ENCODE assay signal across 21 mouse cellular contexts in the genomic region with DNA sequence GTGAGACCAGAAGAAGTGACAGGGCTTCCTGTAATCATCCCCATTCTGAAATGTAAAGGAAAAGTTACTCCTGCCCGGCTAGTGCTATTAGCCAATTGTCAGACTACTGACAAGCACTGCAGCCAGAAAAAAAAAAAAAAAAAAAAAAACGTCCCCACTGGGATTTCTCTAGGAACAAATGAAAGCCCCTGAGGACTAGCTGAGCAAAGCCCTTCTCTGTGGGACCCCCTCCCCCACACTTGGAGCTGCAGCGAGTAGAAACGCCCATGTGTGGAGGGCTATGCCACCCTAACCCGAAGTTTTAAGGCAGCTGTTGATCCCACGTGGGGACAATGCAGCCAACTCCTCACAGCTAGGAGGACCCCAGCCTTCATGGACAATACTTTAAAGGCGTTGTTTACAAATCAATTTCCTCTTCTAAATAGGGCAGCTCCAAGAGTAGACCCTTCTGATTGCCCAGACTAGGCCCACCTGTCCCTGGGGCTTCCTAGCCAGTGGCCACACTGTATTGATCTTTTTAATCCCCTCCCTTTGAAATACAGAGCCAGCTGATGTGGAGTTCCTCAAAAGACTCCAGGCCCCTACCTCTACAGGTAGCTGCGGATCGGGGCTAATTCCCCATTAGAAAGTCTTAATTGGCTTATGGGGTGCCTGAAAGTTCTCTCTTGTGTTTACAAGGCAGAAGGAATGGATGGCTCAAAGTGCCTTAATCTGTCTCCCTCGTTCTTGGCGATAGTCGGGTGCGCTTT. TPM values are rescaled to one million over a fixed set of nuclear protein-coding genes. Genes with fewer than 3 reads are reported as not detected.
DNase-seq lines count a peak whose midpoint lies in the region; ATAC-seq and TF ChIP-seq lines count a peak whose summit lies in the region.
"Had no signal": no experiment of that assay in that cellular context is flagged by ENCODE, and none has a peak within 500 bp of the region (broad histone marks: within the 10 kb centered on the region; RNA-seq: fewer than 3 reads in every experiment).

No protein-coding gene starts in this region.

- no peak for ATAC-seq in forebrain, embryonic 14.5 days
- ATAC-seq in hindbrain, embryonic 12.5 days (ENCODE audit: low FRiP score), result no peak
- ATAC-seq in hindbrain, embryonic 14.5 days (ENCODE audit: low FRiP score), result no peak
- peak; percentile 13; the same call in 1 of the 2 replicates for ATAC-seq in midbrain, embryonic 13.5 days
- ATAC-seq in intestine, postnatal 0 days, result no peak

- peaks cover 2% of the 10 kb centered on the region; the same call in 1 of the 2 replicates for H3K9me3 ChIP-seq in forebrain, embryonic 10.5 days
- no peaks in the 10 kb centered on the region for H3K9me3 ChIP-seq in forebrain, embryonic 14.5 days (replicated peaks; ENCODE audit: control insufficient read depth, low read length)
- no peaks in the 10 kb centered on the region; the same call in 1 of the 2 replicates for H3K9me3 ChIP-seq in hindbrain, embryonic 12.5 days (replicated peaks)
- no peaks in the 10 kb centered on the region for H3K9me3 ChIP-seq in hindbrain, embryonic 14.5 days (ENCODE audit: control insufficient read depth, low read length)
- H3K9me3 ChIP-seq in CH12.LX (replicated peaks; ENCODE audit: low read length), result peaks cover 9% of the 10 kb centered on the region
- no peaks in the 10 kb centered on the region for H3K9me3 ChIP-seq in midbrain, embryonic 13.5 days
- no peaks in the 10 kb centered on the region for H3K9me3 ChIP-seq in intestine, postnatal 0 days (ENCODE audit: control insufficient read depth)
- H3K9me3 ChIP-seq: lung, embryonic 15.5 days had no signal

- H3K36me3 ChIP-seq in forebrain, embryonic 10.5 days (replicated peaks), result no peaks in the 10 kb centered on the region
- no peaks in the 10 kb centered on the region for H3K36me3 ChIP-seq in forebrain, embryonic 14.5 days (ENCODE audit: control insufficient read depth, insufficient read depth, low read length)
- H3K36me3 ChIP-seq in hindbrain, embryonic 12.5 days, result no peaks in the 10 kb centered on the region
- no peaks in the 10 kb centered on the region for H3K36me3 ChIP-seq in hindbrain, embryonic 14.5 days (replicated peaks; ENCODE audit: control insufficient read depth, insufficient read depth)
- H3K36me3 ChIP-seq in CH12.LX (replicated peaks in 1 of 2; ENCODE audit: control insufficient read depth in 1 of 2, insufficient read depth in 1 of 2, low read length in 1 of 2), result no peaks in the 10 kb centered on the region
- no peaks in the 10 kb centered on the region for H3K36me3 ChIP-seq in midbrain, embryonic 13.5 days
- no peaks in the 10 kb centered on the region for H3K36me3 ChIP-seq in intestine, postnatal 0 days (ENCODE audit: control insufficient read depth, insufficient read depth)
- H3K36me3 ChIP-seq: heart, embryonic 12.5 days; lung, embryonic 15.5 days had no signal

- peak; percentile 37 for DNase-seq in forebrain, embryonic 10.5 days (ENCODE audit: extremely low spot score, low spot score)
- no peak for DNase-seq in forebrain, embryonic 14.5 days (ENCODE audit: low spot score)
- no peak for DNase-seq in hindbrain, embryonic 14.5 days (ENCODE audit: low spot score)
- DNase-seq in CH12.LX (ENCODE audit: extremely low read depth), result no peak
- DNase-seq: adrenal gland, adult 2 months; cerebellum, adult 9-10 months; heart, postnatal 14 days; kidney, adult 2 months; kidney, postnatal 10 days; lung, postnatal 4 days; thymus, postnatal 14 days had no signal

- dilution Hi-C loops in CH12.LX (cut with MboI; ENCODE audit: extremely low pct_ligation_motif_present, extremely low pct_unique_long_range_greater_than_20kb, low sequenced_read_pairs), result no loop called here

- TF ChIP-seq POLR2A in CH12.LX (IDR thresholded peaks at IDR 0.05; ENCODE audit: low read depth, low read length), result no peak

- TF ChIP-seq RAD21 in CH12.LX (IDR thresholded peaks at IDR 0.05; ENCODE audit: low read depth, low read length), result no peak

- peaks cover 56% of the 10 kb centered on the region for H3K4me1 ChIP-seq in forebrain, embryonic 10.5 days
- H3K4me1 ChIP-seq in forebrain, embryonic 14.5 days (ENCODE audit: control insufficient read depth, insufficient read depth, low read length), result peaks cover 13% of the 10 kb centered on the region; the same call in 1 of the 2 replicates
- peaks cover 38% of the 10 kb centered on the region for H3K4me1 ChIP-seq in hindbrain, embryonic 12.5 days
- H3K4me1 ChIP-seq in hindbrain, embryonic 14.5 days (replicated peaks; ENCODE audit: control insufficient read depth, insufficient read depth, low read length), result peaks cover 5% of the 10 kb centered on the region; the same call in 1 of the 2 replicates
- peaks cover 9 to 10% of the 10 kb centered on the region in 2 experiments for H3K4me1 ChIP-seq in CH12.LX (ENCODE audit: control insufficient read depth in 1 of 2, insufficient read depth in 2 of 2)
- H3K4me1 ChIP-seq in midbrain, embryonic 13.5 days (replicated peaks), result peaks cover 51% of the 10 kb centered on the region
- no peaks in the 10 kb centered on the region for H3K4me1 ChIP-seq in intestine, postnatal 0 days (replicated peaks; ENCODE audit: control insufficient read depth, insufficient read depth, low read length)

- peaks cover 100% of the 10 kb centered on the region for H3K27me3 ChIP-seq in forebrain, embryonic 10.5 days (ENCODE audit: poor library complexity, severe bottlenecking)
- H3K27me3 ChIP-seq in forebrain, embryonic 14.5 days (replicated peaks; ENCODE audit: control insufficient read depth, insufficient read depth, low read length), result peaks cover 82% of the 10 kb centered on the region
- H3K27me3 ChIP-seq in hindbrain, embryonic 12.5 days, result peaks cover 93% of the 10 kb centered on the region
- peaks cover 100% of the 10 kb centered on the region for H3K27me3 ChIP-seq in hindbrain, embryonic 14.5 days (ENCODE audit: control insufficient read depth, insufficient read depth, low read length)
- H3K27me3 ChIP-seq in CH12.LX (replicated peaks), result peaks cover 88% of the 10 kb centered on the region
- H3K27me3 ChIP-seq in midbrain, embryonic 13.5 days, result peaks cover 94% of the 10 kb centered on the region
- peaks cover 79% of the 10 kb centered on the region for H3K27me3 ChIP-seq in intestine, postnatal 0 days (replicated peaks; ENCODE audit: control insufficient read depth, insufficient read depth, low read length)

- TF ChIP-seq CTCF in CH12.LX (conservative IDR thresholded peaks at IDR 0.05 in 1 of 2, IDR thresholded peaks at IDR 0.05 in 1 of 2; ENCODE audit: low read depth in 2 of 2, low read length in 2 of 2), result no peak
- TF ChIP-seq CTCF in intestine, postnatal 0 days (IDR thresholded peaks at IDR 0.05; ENCODE audit: low read depth), result no peak

- H3K79me2 ChIP-seq in CH12.LX (replicated peaks; ENCODE audit: control insufficient read depth, extremely low read depth, insufficient read depth, poor library complexity, severe bottlenecking), result no peaks in the 10 kb centered on the region

- TF ChIP-seq EP300 in CH12.LX (IDR thresholded peaks at IDR 0.05; ENCODE audit: low read length), result no peak

- H3K9ac ChIP-seq in forebrain, embryonic 14.5 days (ENCODE audit: low read length), result no peak overlapping the region
- H3K9ac ChIP-seq in hindbrain, embryonic 12.5 days, result no peak overlapping the region
- H3K9ac ChIP-seq in hindbrain, embryonic 14.5 days, result no peak overlapping the region
- no peak overlapping the region for H3K9ac ChIP-seq in CH12.LX (ENCODE audit: insufficient read depth, low read depth)
- H3K9ac ChIP-seq in midbrain, embryonic 13.5 days (replicated peaks), result no peak overlapping the region
- no peak overlapping the region for H3K9ac ChIP-seq in intestine, postnatal 0 days (ENCODE audit: low read depth, low read length)
- H3K9ac ChIP-seq: heart, embryonic 12.5 days; liver, embryonic 14.5 days; lung, embryonic 15.5 days had no signal

- H3K27ac ChIP-seq in forebrain, embryonic 10.5 days, result peak overlapping the region; percentile 35; the same call in 1 of the 2 replicates
- no peak overlapping the region for H3K27ac ChIP-seq in forebrain, embryonic 14.5 days (ENCODE audit: low read depth, low read length)
- no peak overlapping the region for H3K27ac ChIP-seq in hindbrain, embryonic 12.5 days
- H3K27ac ChIP-seq in hindbrain, embryonic 14.5 days, result no peak overlapping the region
- H3K27ac ChIP-seq in CH12.LX (ENCODE audit: insufficient read depth, low read depth), result no peak overlapping the region
- H3K27ac ChIP-seq in midbrain, embryonic 13.5 days, result no peak overlapping the region
- no peak overlapping the region for H3K27ac ChIP-seq in intestine, postnatal 0 days (ENCODE audit: low read depth, low read length)
- H3K27ac ChIP-seq: liver, embryonic 14.5 days; lung, embryonic 15.5 days had no signal

- H3K4me3 ChIP-seq in forebrain, embryonic 10.5 days, result peak overlapping the region; percentile 47
- H3K4me3 ChIP-seq in forebrain, embryonic 14.5 days (ENCODE audit: low read depth, low read length), result no peak overlapping the region
- no peak overlapping the region for H3K4me3 ChIP-seq in hindbrain, embryonic 12.5 days
- no peak overlapping the region for H3K4me3 ChIP-seq in hindbrain, embryonic 14.5 days (replicated peaks; ENCODE audit: low read length)
- H3K4me3 ChIP-seq in CH12.LX (replicated peaks in 1 of 3; ENCODE audit: low read depth in 2 of 3, low read length in 2 of 3, poor library complexity in 1 of 3), result no peak overlapping the region
- no peak overlapping the region for H3K4me3 ChIP-seq in midbrain, embryonic 13.5 days (replicated peaks)
- no peak overlapping the region for H3K4me3 ChIP-seq in intestine, postnatal 0 days (ENCODE audit: low read depth, low read length)
- H3K4me3 ChIP-seq: heart, embryonic 12.5 days; lung, embryonic 15.5 days had no signal

- in situ Hi-C loops in CH12.LX (cut with MboI; ENCODE audit: low pct_ligation_motif_present, low pct_unique_long_range_greater_than_20kb, low sequenced_read_pairs), result loop anchor here (5.0 kb wide), 1 partner anchor 47 kb away; no protein-coding TSS in a partner anchor

- H3K4me2 ChIP-seq in forebrain, embryonic 14.5 days (ENCODE audit: low read length), result no peak overlapping the region; the same call in 1 of the 2 replicates
- 0 out of 2 replicates have a peak overlapping the region, but pooled peaks have one; percentile 15 for H3K4me2 ChIP-seq in hindbrain, embryonic 12.5 days (replicated peaks)
- no peak overlapping the region for H3K4me2 ChIP-seq in hindbrain, embryonic 14.5 days (replicated peaks)
- no peak overlapping the region for H3K4me2 ChIP-seq in CH12.LX (ENCODE audit: insufficient read depth, low read depth, poor library complexity, severe bottlenecking)
- H3K4me2 ChIP-seq in midbrain, embryonic 13.5 days (replicated peaks), result 0 out of 2 replicates have a peak overlapping the region, but pooled peaks have one; percentile 2
- no peak overlapping the region for H3K4me2 ChIP-seq in intestine, postnatal 0 days (replicated peaks; ENCODE audit: low read depth)
- H3K4me2 ChIP-seq: heart, embryonic 12.5 days; lung, embryonic 15.5 days had no signal

- under 1% methylated on average over 13 of the region's 13 CpGs for WGBS in forebrain, embryonic 10.5 days
- WGBS in forebrain, embryonic 14.5 days, result under 1% methylated on average over 13 of the region's 13 CpGs
- WGBS in hindbrain, embryonic 12.5 days, result 2% methylated on average over 13 of the region's 13 CpGs
- WGBS in hindbrain, embryonic 14.5 days, result 2% methylated on average over 13 of the region's 13 CpGs
- WGBS in midbrain, embryonic 13.5 days, result under 1% methylated on average over 13 of the region's 13 CpGs
- 2% methylated on average over 13 of the region's 13 CpGs for WGBS in intestine, postnatal 0 days

RNA-seq across cellular contexts. Expression of a gene that starts 2.2 kb away (rescaled TPM):
- polyA plus RNA-seq in forebrain, embryonic 10.5 days (2016; fragmentation: Nextera tagmentation; extraction: Ambion mirVana), result 13.5 and 18.5 TPM in 2 replicates
- 3.4 and 4.3 TPM in 2 replicates for polyA plus RNA-seq in forebrain, embryonic 14.5 days (2014; fragmentation: Nextera tagmentation; extraction: Ambion mirVana)
- polyA plus RNA-seq in hindbrain, embryonic 12.5 days (2016; fragmentation: Nextera tagmentation; extraction: Ambion mirVana), result 18.2 and 21.7 TPM in 2 replicates
- 2.6 TPM in 1 of 2 replicates, not detected in the other for polyA plus RNA-seq in hindbrain, embryonic 14.5 days (2014; fragmentation: Nextera tagmentation; extraction: Ambion mirVana)
- not detected in 2 replicates for total RNA-seq in CH12.LX (2012; rRNA removed)
- not detected in 2 replicates for total RNA-seq in CH12.LX (2014; rRNA removed)
- polyA plus RNA-seq in CH12.LX (2012; ENCODE audit: insufficient read length, low read depth), result not detected in 2 replicates
- 12.0 and 15.8 TPM in 2 replicates for polyA plus RNA-seq in midbrain, embryonic 13.5 days (2015; fragmentation: Nextera tagmentation; extraction: Ambion mirVana)
- polyA plus RNA-seq in intestine, postnatal 0 days (2015; fragmentation: Nextera tagmentation; extraction: Ambion mirVana), result not detected in 2 replicates
- total RNA-seq: adrenal gland, adult 2 months; common myeloid progenitor, adult 5-6 weeks; gastrocnemius, adult 18-20 months; gastrocnemius, postnatal 4 days; heart, postnatal 14 days; left cerebral cortex, postnatal 10 days had no signal
- polyA plus RNA-seq: adrenal gland, adult 2 months; heart, embryonic 12.5 days; kidney, adult 2 months; liver, embryonic 14.5 days; lung, embryonic 15.5 days had no signal

RNA-seq across cellular contexts. Expression of a gene that starts 46.6 kb away (rescaled TPM):
- polyA plus RNA-seq in forebrain, embryonic 10.5 days (2016; fragmentation: Nextera tagmentation; extraction: Ambion mirVana), result 2.3 and 2.7 TPM in 2 replicates
- polyA plus RNA-seq in forebrain, embryonic 14.5 days (2014; fragmentation: Nextera tagmentation; extraction: Ambion mirVana), result 8.1 and 10.8 TPM in 2 replicates
- 72.3 and 90.1 TPM in 2 replicates for polyA plus RNA-seq in hindbrain, embryonic 12.5 days (2016; fragmentation: Nextera tagmentation; extraction: Ambion mirVana)
- 2.2 and 5.8 TPM in 2 replicates for polyA plus RNA-seq in hindbrain, embryonic 14.5 days (2014; fragmentation: Nextera tagmentation; extraction: Ambion mirVana)
- total RNA-seq in CH12.LX (2012; rRNA removed), result not detected in 2 replicates
- not detected in 2 replicates for total RNA-seq in CH12.LX (2014; rRNA removed)
- polyA plus RNA-seq in CH12.LX (2012; ENCODE audit: insufficient read length, low read depth), result not detected in 2 replicates
- 7.4 and 8.0 TPM in 2 replicates for polyA plus RNA-seq in midbrain, embryonic 13.5 days (2015; fragmentation: Nextera tagmentation; extraction: Ambion mirVana)
- polyA plus RNA-seq in intestine, postnatal 0 days (2015; fragmentation: Nextera tagmentation; extraction: Ambion mirVana), result 19.3 and 19.4 TPM in 2 replicates
- total RNA-seq: common myeloid progenitor, adult 5-6 weeks had no signal

Comparison
In these comparisons a context has a peak if more than half of its experiments do, and no peak if none do; other contexts are left out.
1. H3K4me2 ChIP-seq: peak in hindbrain, embryonic 12.5 days (single experiment) and midbrain, embryonic 13.5 days (single experiment); none in forebrain, embryonic 14.5 days (single experiment), hindbrain, embryonic 14.5 days (single experiment), CH12.LX (single experiment) and intestine, postnatal 0 days (single experiment).